Mouse (Mus musculus) midbrain, embryonic 11.5 days (tissue): Measurements from ENCODE around the gene Tmc8. TPM values are rescaled to one million over a fixed set of nuclear protein-coding genes. Genes with fewer than 3 reads are reported as not detected.
"Not testable (repeated sequence)": the region's sequence is repeated elsewhere in the genome, so short reads cannot be mapped to it uniquely, and the experiment has no call there.

Experiments used
- ATAC-seq: fragments of 200-750 bp; cut with Nextera tagmentation; 2 replicates; pipeline ENCODE4 v1.8.0; 2017; ENCODE audit warnings: moderate TSS enrichment, moderate library complexity; ENCODE audit not compliant: low FRiP score
- DNase-seq: peaks from one replicate; pipeline ENCODE4 v3.0.0; 2015; ENCODE audit warnings: low spot score; ENCODE audit errors: missing footprints
- H3K27ac ChIP-seq: fragments of 300-500 bp; sonication (generic); 2 replicates; pipeline ENCODE4 v1.5.1; 2014; ENCODE audit warnings: low read depth, low read length
- H3K27me3 ChIP-seq: fragments of 300-500 bp; sonication (generic); 2 replicates; pipeline ENCODE4 v1.6.1; 2014; ENCODE audit warnings: mild to moderate bottlenecking, low read length, moderate library complexity, mixed read lengths; ENCODE audit not compliant: control insufficient read depth, insufficient read depth
- H3K36me3 ChIP-seq: fragments of 300-500 bp; sonication (generic); 2 replicates; pipeline ENCODE4 v1.6.1; 2014; ENCODE audit warnings: mild to moderate bottlenecking, low read length, moderate library complexity, mixed read lengths; ENCODE audit not compliant: control insufficient read depth, insufficient read depth
- H3K4me1 ChIP-seq: fragments of 300-500 bp; sonication (generic); 2 replicates; pipeline ENCODE4 v1.6.1; 2014; ENCODE audit warnings: low read length; ENCODE audit not compliant: control insufficient read depth, insufficient read depth
- H3K4me2 ChIP-seq: fragments of 300-500 bp; sonication (generic); 2 replicates; pipeline ENCODE4 v1.6.1; 2014; ENCODE audit warnings: mild to moderate bottlenecking, moderate library complexity
- H3K4me3 ChIP-seq: fragments of 300-500 bp; sonication (generic); 2 replicates; pipeline ENCODE4 v1.5.1; 2014; ENCODE audit warnings: low read depth, low read length
- H3K9ac ChIP-seq: fragments of 300-500 bp; sonication (generic); 2 replicates; pipeline ENCODE4 v1.6.1; 2014; ENCODE audit warnings: low read length
- H3K9me3 ChIP-seq: fragments of 300-500 bp; sonication (generic); 2 replicates; pipeline ENCODE4 v1.6.1; 2016; ENCODE audit warnings: low read length; ENCODE audit not compliant: control insufficient read depth
- WGBS: fragments of 180-500 bp; shearing (Covaris S2); extraction: QIAGEN DNeasy Blood & Tissue Kit; methylation state at CpG from one replicate; pipeline ENCODE4 v1.1.7; 2014; 5-methylcytosine and 5-hydroxymethylcytosine counted together
- polyA plus RNA-seq: library from polyadenylated mRNA; unstranded; fragments of >200 nt; fragmentation: Nextera tagmentation; extraction: Ambion mirVana; gene quantifications from 2 replicates; pipeline ENCODE4 v1.2.1, GENCODE M21; 2014

Gene Tmc8
- polyA plus RNA-seq, 1 experiment from 2014 or later, result 1.0 TPM

DNA sequence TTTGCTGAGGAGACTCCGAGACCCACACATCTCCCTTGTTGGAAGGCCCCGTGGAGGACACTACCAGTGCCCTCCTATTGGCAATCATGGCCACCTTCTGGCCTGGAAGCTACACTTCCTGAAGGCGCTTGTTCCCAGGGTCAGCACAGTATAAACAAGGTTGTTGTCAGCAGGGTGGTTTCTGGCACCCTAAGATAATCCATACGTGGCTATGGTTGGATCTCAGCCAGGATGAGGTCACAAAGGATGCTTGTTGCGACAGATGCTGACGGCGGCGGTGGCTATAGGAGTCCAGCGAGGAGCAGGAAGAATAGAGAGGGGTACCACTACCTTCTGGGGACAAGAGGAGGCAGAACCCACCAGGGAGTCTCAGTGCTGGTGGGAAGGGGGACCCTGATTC is 48.5 kb downstream of the Tmc8 start:
- H3K4me2 ChIP-seq, result no peak overlapping the region
- no peaks in the 10 kb centered on the region for H3K36me3 ChIP-seq
- ATAC-seq (no peak), DNase-seq (no peak)
- no peak overlapping the region for H3K27ac ChIP-seq
- no peak overlapping the region for H3K4me3 ChIP-seq
- peaks cover 6% of the 10 kb centered on the region for H3K4me1 ChIP-seq
- H3K9ac ChIP-seq, result no peak overlapping the region
- 91% methylated on average over 9 of the region's 9 CpGs for WGBS
- no peaks in the 10 kb centered on the region for H3K27me3 ChIP-seq
- no peaks in the 10 kb centered on the region for H3K9me3 ChIP-seq

- Histone ChIP-seq H3K27me3 (no peaks in the 10 kb centered on the region), H3K9me3 (no peaks in the 10 kb centered on the region), H3K4me3 (peak overlapping the region; percentile 28), H3K4me2 (peak overlapping the region; percentile 54), H3K4me1 (no peaks in the 10 kb centered on the region), H3K36me3 (no peaks in the 10 kb centered on the region), H3K27ac (no peak overlapping the region), H3K9ac (peak overlapping the region; percentile 38; the same call in 1 of the 2 replicates)
- peak; percentile 98 for DNase-seq
- ATAC-seq, result peak; percentile 82
- 17% methylated on average over 28 of the region's 28 CpGs for WGBS
These were observed 50.5 kb downstream of the Tmc8 start for GRCm38 (mm10) chr11:117832086-117832969.

DNA sequence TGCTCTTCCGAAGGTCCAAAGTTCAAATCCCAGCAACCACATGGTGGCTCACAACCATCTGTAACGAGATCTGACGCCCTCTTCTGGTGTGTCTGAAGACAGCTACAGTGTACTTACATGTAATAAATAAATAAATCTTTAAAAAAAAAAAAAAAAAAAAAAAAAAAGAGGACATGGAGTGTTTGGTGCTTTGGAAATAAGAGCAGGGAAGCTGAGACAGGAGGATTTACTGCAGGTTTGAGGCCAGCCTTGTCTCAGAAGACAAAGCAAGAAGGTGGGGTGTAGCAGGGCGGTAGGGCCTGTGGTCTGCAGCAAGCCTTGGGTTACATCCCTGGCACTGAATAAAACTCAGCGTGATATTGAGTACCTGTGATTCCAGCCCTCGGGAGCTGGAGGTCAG is 51.6 kb downstream of the Tmc8 start:
- 89% methylated on average over 4 of the region's 6 CpGs for WGBS

DNA sequence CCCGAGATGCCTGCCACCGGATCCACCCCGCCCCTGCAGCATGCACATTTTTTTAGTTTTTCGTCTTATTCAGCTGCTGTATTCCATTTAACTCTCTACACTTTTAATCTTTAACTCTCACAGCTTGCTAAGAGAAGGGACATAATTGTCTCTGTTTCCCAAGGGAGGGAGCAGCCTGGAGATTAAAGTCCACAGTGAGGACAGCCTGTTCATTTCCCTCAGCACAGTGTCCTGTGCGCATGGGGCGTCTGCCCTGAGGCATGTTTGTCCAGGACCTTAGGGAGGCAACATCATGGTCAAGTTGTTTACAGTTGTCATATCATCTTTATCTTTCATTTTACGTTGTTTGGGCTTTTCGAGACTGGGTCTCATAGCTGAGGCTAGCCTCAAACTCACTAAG is 52.2 kb downstream of the Tmc8 start:
- no peaks in the 10 kb centered on the region for H3K36me3 ChIP-seq
- H3K27me3 ChIP-seq, result no peaks in the 10 kb centered on the region
- DNase-seq, result no peak
- WGBS, result 91% methylated on average over 8 of the region's 8 CpGs
- H3K4me1 ChIP-seq, result no peaks in the 10 kb centered on the region
- H3K27ac ChIP-seq, result no peak overlapping the region
- no peak overlapping the region for H3K9ac ChIP-seq
- no peak for ATAC-seq
- no peak overlapping the region for H3K4me3 ChIP-seq
- H3K9me3 ChIP-seq, result no peaks in the 10 kb centered on the region
- no peak overlapping the region for H3K4me2 ChIP-seq

More for the DNA sequence above, 51.6 kb downstream of the Tmc8 start:
- not testable (repeated sequence) for H3K27ac ChIP-seq, H3K4me2 ChIP-seq, H3K9ac ChIP-seq, H3K4me1 ChIP-seq, H3K9me3 ChIP-seq, H3K27me3 ChIP-seq, DNase-seq, H3K36me3 ChIP-seq, H3K4me3 ChIP-seq, ATAC-seq

GRCm38 (mm10) chr11:117836306-117836705 is 54.4 kb downstream of the Tmc8 start:
- Histone ChIP-seq H3K9ac (no peak overlapping the region), H3K4me3 (no peak overlapping the region), H3K36me3 (no peaks in the 10 kb centered on the region), H3K27me3 (no peaks in the 10 kb centered on the region), H3K4me1 (no peaks in the 10 kb centered on the region), H3K4me2 (no peak overlapping the region; the same call in 1 of the 2 replicates), H3K27ac (no peak overlapping the region), H3K9me3 (no peaks in the 10 kb centered on the region)
- ATAC-seq (no peak), DNase-seq (no peak)
- 36% methylated on average over 13 of the region's 13 CpGs for WGBS

- Histone ChIP-seq H3K27me3 (no peaks in the 10 kb centered on the region), H3K36me3 (no peaks in the 10 kb centered on the region), H3K4me3 (no peak overlapping the region), H3K4me2 (no peak overlapping the region), H3K9me3 (no peaks in the 10 kb centered on the region), H3K27ac (no peak overlapping the region), H3K4me1 (no peaks in the 10 kb centered on the region), H3K9ac (no peak overlapping the region)
- DNase-seq (no peak), ATAC-seq (no peak)
- 73% methylated on average over 2 of the region's 2 CpGs for WGBS
These were observed 56.7 kb downstream of the Tmc8 start for GRCm38 (mm10) chr11:117838572-117838971.

- no peak for ATAC-seq
- Histone ChIP-seq H3K9ac (no peak overlapping the region), H3K27me3 (no peaks in the 10 kb centered on the region), H3K4me1 (no peaks in the 10 kb centered on the region), H3K4me3 (no peak overlapping the region), H3K27ac (no peak overlapping the region), H3K4me2 (no peak overlapping the region), H3K36me3 (no peaks in the 10 kb centered on the region), H3K9me3 (no peaks in the 10 kb centered on the region)
- 89% methylated on average over 1 of the region's 1 CpGs for WGBS
- no peak for DNase-seq
These were observed 57.1 kb downstream of the Tmc8 start for GRCm38 (mm10) chr11:117839021-117839420.

- H3K4me2 ChIP-seq, result no peak overlapping the region
- H3K27ac ChIP-seq, result no peak overlapping the region
- ATAC-seq (no peak), DNase-seq (no peak)
- H3K4me3 ChIP-seq, result no peak overlapping the region
- no peak overlapping the region for H3K9ac ChIP-seq
- H3K4me1 ChIP-seq, result no peaks in the 10 kb centered on the region
- no peaks in the 10 kb centered on the region for H3K9me3 ChIP-seq
- no peaks in the 10 kb centered on the region for H3K27me3 ChIP-seq
- 56% methylated on average over 1 of the region's 1 CpGs for WGBS
- H3K36me3 ChIP-seq, result no peaks in the 10 kb centered on the region
These were observed 59.0 kb downstream of the Tmc8 start for GRCm38 (mm10) chr11:117840910-117841309.
